Mouse (Mus musculus) ES-Bruce4 (cell line): ENCODE data around the gene Car5a. TPM values are rescaled to one million over a fixed set of nuclear protein-coding genes. Genes with fewer than 3 reads are reported as not detected.

Experiments used
- H3K27ac ChIP-seq: 2 replicates; pipeline ENCODE4 v1.5.1; 2012; ENCODE audit warnings: low read length, inconsistent platforms; ENCODE audit not compliant: insufficient read depth
- H3K27me3 ChIP-seq: 2 replicates; pipeline ENCODE4 v1.6.1; 2012; ENCODE audit warnings: mild to moderate bottlenecking, low read length, inconsistent platforms; ENCODE audit not compliant: control insufficient read depth, poor library complexity, insufficient read depth, severe bottlenecking
- H3K36me3 ChIP-seq: 2 replicates; pipeline ENCODE4 v1.6.1; 2012; ENCODE audit warnings: inconsistent platforms, mild to moderate bottlenecking, low read length, moderate library complexity; ENCODE audit not compliant: control insufficient read depth, poor library complexity, insufficient read depth, severe bottlenecking
- H3K4me1 ChIP-seq: one replicate; pipeline ENCODE4 v1.8.1; 2011; ENCODE audit warnings: low read length; ENCODE audit not compliant: control insufficient read depth, insufficient read depth
- H3K4me3 ChIP-seq: 2 replicates; pipeline ENCODE4 v1.5.1; 2011; ENCODE audit warnings: low read depth, mild to moderate bottlenecking, low read length
- H3K9ac ChIP-seq: 2 replicates; pipeline ENCODE4 v1.6.1; 2012; ENCODE audit warnings: low read depth, mild to moderate bottlenecking, inconsistent platforms; ENCODE audit not compliant: poor library complexity, severe bottlenecking
- H3K9me3 ChIP-seq: replicated peaks from 2 replicates; pipeline ENCODE4 v1.6.1; 2012; ENCODE audit warnings: mild to moderate bottlenecking, low read length, inconsistent platforms; ENCODE audit not compliant: control insufficient read depth, poor library complexity, insufficient read depth, severe bottlenecking
- CTCF ChIP-seq: IDR thresholded peaks from one replicate; pipeline ENCODE4 v1.8.1; 2011; ENCODE audit warnings: low read depth, low read length
- EP300 ChIP-seq: IDR thresholded peaks from 2 replicates; pipeline ENCODE4 v1.6.1; 2011; ENCODE audit warnings: low read depth, low read length; ENCODE audit not compliant: insufficient read depth
- POLR2A ChIP-seq: IDR thresholded peaks from one replicate; pipeline ENCODE4 v1.8.1; 2011; ENCODE audit warnings: low read length; ENCODE audit not compliant: insufficient read depth
- polyA plus RNA-seq: library from polyadenylated mRNA; stranded (reverse); fragments of >200 nt; gene quantifications from 2 replicates; pipeline ENCODE4 v1.2.4, GENCODE M21; 2011; ENCODE audit warnings: low read depth; ENCODE audit not compliant: missing spikeins, insufficient read depth, insufficient read length

Car5a gene
- polyA plus RNA-seq, 1 experiment = 5.8 TPM

- Histone ChIP-seq H3K9ac (peak overlapping the region; percentile 29), H3K27ac (peak overlapping the region; percentile 52), H3K27me3 (no peaks in the 10 kb centered on the region), H3K4me1 (peaks cover 8% of the 10 kb centered on the region), H3K4me3 (peak overlapping the region; percentile 94), H3K9me3 (no peaks in the 10 kb centered on the region), H3K36me3 (peaks cover 7% of the 10 kb centered on the region)
- TF ChIP-seq EP300 = no peak
- no peak for TF ChIP-seq CTCF
- no peak for TF ChIP-seq POLR2A
These were observed 36.1 kb downstream of the Car5a start for GRCm38 (mm10) chr8:121908378-121909147.

DNA sequence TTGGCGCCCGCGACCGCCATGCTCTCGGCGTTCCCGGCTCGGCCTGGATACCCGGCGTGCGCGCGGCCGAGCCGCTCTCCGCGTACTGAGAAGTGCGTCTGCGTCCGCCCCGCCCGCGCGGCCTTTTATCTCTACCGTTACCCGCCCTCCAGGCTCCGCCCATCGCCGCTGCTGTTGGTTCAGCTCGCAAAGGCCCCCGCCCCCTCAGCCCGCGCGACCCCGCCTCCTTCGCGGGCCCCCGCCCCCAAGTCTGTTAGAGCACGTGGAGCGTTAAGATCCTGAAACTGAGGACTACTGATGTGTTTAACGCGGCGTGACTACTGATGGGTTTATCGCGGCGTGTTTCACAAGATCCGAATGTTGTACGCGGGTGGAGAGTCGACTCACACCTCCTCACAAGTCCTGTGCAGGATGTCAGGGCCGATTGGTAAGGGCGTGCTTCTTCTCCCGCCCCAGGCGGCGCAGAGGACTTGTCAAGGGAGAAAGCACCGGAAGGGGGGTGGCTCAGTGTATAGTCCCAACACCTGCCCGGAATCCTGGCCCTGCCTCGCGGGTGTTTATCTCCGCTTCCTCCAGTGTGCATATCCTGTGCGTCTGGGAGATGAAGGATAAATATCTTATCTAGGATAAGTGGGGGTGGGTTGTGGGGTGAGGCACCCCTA lies 37.0 kb downstream of the Car5a start, which contains the start of gene Slc7a5:
Slc7a5 (minus strand) TSS at position 108 of the 662 bp plus-strand sequence.
- no peaks in the 10 kb centered on the region for H3K27me3 ChIP-seq
- peak within 1 kb of the TSS; percentile 52 for H3K27ac ChIP-seq
- H3K4me1 ChIP-seq = peaks cover 6% of the 10 kb centered on the region
- peak within 1 kb of the TSS; percentile 94 for H3K4me3 ChIP-seq
- H3K9me3 ChIP-seq = no peaks in the 10 kb centered on the region
- H3K9ac ChIP-seq = peak within 1 kb of the TSS; percentile 67
- TF ChIP-seq POLR2A (peak; percentile 72), EP300 (peak; percentile 82), CTCF (no peak)
- H3K36me3 ChIP-seq = peaks cover 14% of the 10 kb centered on the region

DNA sequence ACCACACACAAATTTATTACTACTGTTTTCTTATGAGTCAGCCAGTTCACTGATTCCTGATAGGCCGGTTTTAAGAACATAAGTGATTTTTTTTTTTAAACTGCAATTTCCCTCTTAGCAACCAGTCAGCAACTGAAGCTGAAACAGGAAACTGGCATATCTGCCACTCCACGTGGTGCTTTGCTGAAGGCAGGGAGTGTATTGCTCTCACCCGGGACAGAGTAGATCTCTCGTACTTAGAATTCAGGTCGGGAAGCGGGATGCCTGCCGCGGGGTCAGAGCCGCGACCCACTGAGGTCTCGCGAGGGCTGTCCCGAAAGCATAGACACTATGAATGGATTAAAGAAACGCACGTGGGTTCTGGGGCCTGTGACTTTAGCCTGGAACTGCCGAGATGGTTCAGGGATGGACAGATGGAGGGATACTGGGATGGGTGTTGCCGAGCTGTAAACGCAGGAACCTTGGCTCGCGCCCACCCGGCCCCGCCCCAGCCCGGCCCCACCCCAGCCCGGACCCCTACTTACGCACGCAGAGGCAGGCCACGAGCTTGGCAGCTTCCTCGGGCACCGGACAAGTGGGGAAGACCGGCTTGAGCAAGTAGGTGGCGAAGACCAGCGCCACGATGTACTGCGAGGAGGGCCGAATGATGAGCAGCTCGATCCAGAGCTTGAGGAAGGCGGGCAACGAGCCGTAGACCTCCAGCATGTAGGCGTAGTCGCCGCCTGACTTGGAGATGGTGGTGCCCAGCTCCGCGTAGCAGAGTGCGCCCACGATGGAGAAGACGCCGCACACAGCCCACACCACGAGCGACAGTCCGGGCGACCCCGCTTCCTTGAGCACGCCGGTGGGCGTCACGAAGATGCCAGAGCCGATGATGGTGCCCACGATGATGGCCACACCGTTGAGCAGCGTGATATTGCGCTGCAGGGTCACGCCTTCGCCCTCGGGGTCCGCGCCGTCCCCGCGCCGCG lies 37.9 kb downstream of the Car5a start:
- Histone ChIP-seq H3K4me3 (peak overlapping the region; percentile 80), H3K4me1 (peaks cover 8% of the 10 kb centered on the region), H3K36me3 (peaks cover 23% of the 10 kb centered on the region), H3K9me3 (no peaks in the 10 kb centered on the region), H3K9ac (peak overlapping the region; percentile 67), H3K27ac (no peak overlapping the region), H3K27me3 (no peaks in the 10 kb centered on the region)
- no peak for TF ChIP-seq EP300
- TF ChIP-seq CTCF = no peak
- TF ChIP-seq POLR2A = no peak

GRCm38 (mm10) chr8:121905864-121906263 lies 38.8 kb downstream of the Car5a start:
- no peak overlapping the region for H3K27ac ChIP-seq
- H3K4me3 ChIP-seq = peak overlapping the region; percentile 80
- TF ChIP-seq POLR2A = no peak
- no peak for TF ChIP-seq CTCF
- TF ChIP-seq EP300 = no peak
- H3K36me3 ChIP-seq = peaks cover 29% of the 10 kb centered on the region
- H3K4me1 ChIP-seq = peaks cover 13% of the 10 kb centered on the region
- peak overlapping the region; percentile 67 for H3K9ac ChIP-seq
- H3K27me3 ChIP-seq = no peaks in the 10 kb centered on the region
- H3K9me3 ChIP-seq = no peaks in the 10 kb centered on the region

- Histone ChIP-seq H3K9ac (peak overlapping the region; percentile 67), H3K4me3 (peak overlapping the region; percentile 80), H3K9me3 (no peaks in the 10 kb centered on the region), H3K27me3 (no peaks in the 10 kb centered on the region), H3K27ac (no peak overlapping the region), H3K36me3 (peaks cover 32% of the 10 kb centered on the region), H3K4me1 (peaks cover 13% of the 10 kb centered on the region)
- no peak for TF ChIP-seq POLR2A
- TF ChIP-seq EP300 = no peak
- TF ChIP-seq CTCF = no peak
These were observed 39.3 kb downstream of the Car5a start for GRCm38 (mm10) chr8:121905420-121905819.
